Mouse (Mus musculus): ENCODE results near the gene Il25.

GRCm38 (mm10) chr14:54981934-54982333 lies 49.4 kb downstream of the Il25 start:
- no peak for TF ChIP-seq CTCF (IDR thresholded peaks at IDR 0.05; ENCODE audit: extremely low read depth, insufficient read depth, low read length)
- no peak for TF ChIP-seq POLR2A (IDR thresholded peaks at IDR 0.05; ENCODE audit: extremely low read depth, insufficient read depth, low read length)

Data from cortical plate, adult 2 months (tissue).